Mouse (Mus musculus) forebrain, postnatal 0 days (tissue): ENCODE results near the gene Luzp1. TPM values are rescaled to one million over a fixed set of nuclear protein-coding genes. Genes with fewer than 3 reads are reported as not detected.

Experiments used
- ATAC-seq: fragments of 200-750 bp; cut with Nextera tagmentation; 2 replicates; pipeline ENCODE4 v1.8.0; 2017; ENCODE audit warnings: mild to moderate bottlenecking, moderate library complexity
- DNase-seq: peaks from one replicate; pipeline ENCODE4 v3.0.0-alpha.2; 2015
- H3K27ac ChIP-seq: fragments of 300-500 bp; sonication (generic); 2 replicates; pipeline ENCODE4 v1.5.1; 2014; ENCODE audit warnings: low read depth, mild to moderate bottlenecking, antibody characterized with exemption, low read length, moderate library complexity, mixed read lengths
- H3K27me3 ChIP-seq: fragments of 300-500 bp; sonication (generic); 2 replicates; pipeline ENCODE4 v1.6.1; 2014; ENCODE audit warnings: mild to moderate bottlenecking, low read length, mixed read lengths; ENCODE audit not compliant: insufficient read depth
- H3K36me3 ChIP-seq: fragments of 300-500 bp; sonication (generic); 2 replicates; pipeline ENCODE4 v1.6.1; 2014; ENCODE audit warnings: mild to moderate bottlenecking, moderate library complexity; ENCODE audit not compliant: insufficient read depth
- H3K4me1 ChIP-seq: fragments of 300-500 bp; sonication (generic); 2 replicates; pipeline ENCODE4 v1.6.1; 2014; ENCODE audit warnings: antibody characterized with exemption; ENCODE audit not compliant: insufficient read depth
- H3K4me2 ChIP-seq: fragments of 300-500 bp; sonication (generic); 2 replicates; pipeline ENCODE4 v1.6.1; 2014; ENCODE audit warnings: low read depth, mild to moderate bottlenecking, moderate library complexity
- H3K4me3 ChIP-seq: fragments of 300-500 bp; sonication (generic); 2 replicates; pipeline ENCODE4 v1.5.1; 2014; ENCODE audit warnings: low read depth, low read length, mixed read lengths
- H3K9ac ChIP-seq: fragments of 300-500 bp; sonication (generic); 2 replicates; pipeline ENCODE4 v1.6.1; 2014; ENCODE audit warnings: mild to moderate bottlenecking
- H3K9me3 ChIP-seq: fragments of 300-500 bp; sonication (generic); 2 replicates; pipeline ENCODE4 v1.6.1; 2016; ENCODE audit warnings: low read length
- CTCF ChIP-seq: sonication (generic); IDR thresholded peaks from 2 replicates; pipeline ENCODE4 v1.5.1; 2016; ENCODE audit warnings: antibody characterized with exemption, control low read depth, low read depth
- WGBS: fragments of 180-500 bp; shearing (Covaris S2); extraction: QIAGEN DNeasy Blood & Tissue Kit; methylation state at CpG from one replicate; pipeline ENCODE4 v1.1.7; 2014; 5-methylcytosine and 5-hydroxymethylcytosine counted together
- polyA plus RNA-seq: library from polyadenylated mRNA; unstranded; fragments of >200 nt; fragmentation: Nextera tagmentation; extraction: Ambion mirVana; gene quantifications from 2 replicates; pipeline ENCODE4 v1.2.1, GENCODE M21; 2015
- total RNA-seq: library from RNA; depleted of rRNA; stranded (reverse); fragments of >200 nt; gene quantifications from 2 replicates; pipeline ENCODE4 v1.2.3, GENCODE M21; 2014

Gene Luzp1
- total and polyA plus RNA-seq, 2 experiments from 2014 or later, result 20.8 to 50.0 TPM

- Histone ChIP-seq H3K4me1 (no peaks in the 10 kb centered on the region), H3K27ac (no peak overlapping the region; the same call in 1 of the 2 replicates), H3K27me3 (no peaks in the 10 kb centered on the region), H3K36me3 (peaks cover 49% of the 10 kb centered on the region), H3K9ac (no peak overlapping the region), H3K4me2 (no peak overlapping the region), H3K9me3 (no peaks in the 10 kb centered on the region), H3K4me3 (no peak overlapping the region)
- DNase-seq (no peak), ATAC-seq (no peak)
- WGBS, result 75% methylated on average over 3 of the region's 3 CpGs
- no peak for TF ChIP-seq CTCF
Measured at GRCm38 (mm10) chr4:136545151-136545550, 75.6 kb downstream of the Luzp1 start.

GRCm38 (mm10) chr4:136546279-136547045 lies 76.9 kb downstream of the Luzp1 start:
- H3K36me3 ChIP-seq, result peaks cover 62% of the 10 kb centered on the region
- H3K27me3 ChIP-seq, result no peaks in the 10 kb centered on the region
- no peak for DNase-seq
- H3K4me3 ChIP-seq, result no peak overlapping the region
- H3K4me1 ChIP-seq, result no peaks in the 10 kb centered on the region
- H3K9me3 ChIP-seq, result no peaks in the 10 kb centered on the region
- no peak overlapping the region for H3K4me2 ChIP-seq
- ATAC-seq, result no peak
- WGBS, result 75% methylated on average over 3 of the region's 3 CpGs
- H3K27ac ChIP-seq, result no peak overlapping the region
- no peak for TF ChIP-seq CTCF
- H3K9ac ChIP-seq, result no peak overlapping the region

GRCm38 (mm10) chr4:136547721-136548120 lies 78.2 kb downstream of the Luzp1 start:
- Histone ChIP-seq H3K9me3 (no peaks in the 10 kb centered on the region), H3K36me3 (peaks cover 68% of the 10 kb centered on the region), H3K4me2 (no peak overlapping the region), H3K9ac (no peak overlapping the region), H3K4me1 (no peaks in the 10 kb centered on the region), H3K27ac (0 out of 2 replicates have a peak overlapping the region, but pooled peaks have one; percentile 11), H3K4me3 (no peak overlapping the region), H3K27me3 (no peaks in the 10 kb centered on the region)
- ATAC-seq (no peak), DNase-seq (no peak)
- 53% methylated on average over 1 of the region's 1 CpGs for WGBS
- TF ChIP-seq CTCF, result no peak

GRCm38 (mm10) chr4:136548381-136548801 lies 78.8 kb downstream of the Luzp1 start:
- 10% methylated on average over 1 of the region's 1 CpGs for WGBS
- peaks cover 67% of the 10 kb centered on the region for H3K36me3 ChIP-seq
- ATAC-seq, result peak; percentile 63

GRCm38 (mm10) chr4:136553108-136553507 lies 83.5 kb downstream of the Luzp1 start:
- Histone ChIP-seq H3K4me2 (no peak overlapping the region), H3K9me3 (no peaks in the 10 kb centered on the region), H3K27me3 (no peaks in the 10 kb centered on the region), H3K9ac (no peak overlapping the region), H3K4me1 (no peaks in the 10 kb centered on the region), H3K27ac (no peak overlapping the region), H3K4me3 (no peak overlapping the region), H3K36me3 (peaks cover 79% of the 10 kb centered on the region)
- no peak for DNase-seq
- TF ChIP-seq CTCF, result no peak
- WGBS, result 50% methylated on average over 1 of the region's 1 CpGs
- no peak for ATAC-seq

More at GRCm38 (mm10) chr4:136548381-136548801, 78.8 kb downstream of the Luzp1 start:
- Histone ChIP-seq H3K9me3 (no peaks in the 10 kb centered on the region), H3K4me2 (no peak overlapping the region), H3K4me1 (no peaks in the 10 kb centered on the region), H3K27me3 (no peaks in the 10 kb centered on the region), H3K27ac (no peak overlapping the region), H3K4me3 (no peak overlapping the region), H3K9ac (no peak overlapping the region)
- no peak for TF ChIP-seq CTCF
- DNase-seq, result peak; percentile 52

GRCm38 (mm10) chr4:136557638-136558037 lies 88.1 kb downstream of the Luzp1 start:
- DNase-seq, result no peak
- Histone ChIP-seq H3K27ac (no peak overlapping the region), H3K9ac (no peak overlapping the region), H3K36me3 (peaks cover 73% of the 10 kb centered on the region), H3K9me3 (no peaks in the 10 kb centered on the region), H3K4me2 (no peak overlapping the region), H3K27me3 (no peaks in the 10 kb centered on the region), H3K4me3 (no peak overlapping the region), H3K4me1 (no peaks in the 10 kb centered on the region)
- TF ChIP-seq CTCF, result no peak
- ATAC-seq, result no peak
- 89% methylated on average over 2 of the region's 2 CpGs for WGBS

GRCm38 (mm10) chr4:136559690-136560089 lies 90.1 kb downstream of the Luzp1 start:
- Histone ChIP-seq H3K27ac (no peak overlapping the region), H3K4me3 (no peak overlapping the region), H3K4me2 (no peak overlapping the region), H3K9ac (no peak overlapping the region), H3K36me3 (peaks cover 67% of the 10 kb centered on the region), H3K27me3 (no peaks in the 10 kb centered on the region), H3K4me1 (no peaks in the 10 kb centered on the region), H3K9me3 (no peaks in the 10 kb centered on the region)
- ATAC-seq (no peak), DNase-seq (no peak)
- TF ChIP-seq CTCF, result no peak
- WGBS, result 88% methylated on average over 2 of the region's 2 CpGs
